ENCODE assay signal across 9 mouse cellular contexts in the genomic region with DNA sequence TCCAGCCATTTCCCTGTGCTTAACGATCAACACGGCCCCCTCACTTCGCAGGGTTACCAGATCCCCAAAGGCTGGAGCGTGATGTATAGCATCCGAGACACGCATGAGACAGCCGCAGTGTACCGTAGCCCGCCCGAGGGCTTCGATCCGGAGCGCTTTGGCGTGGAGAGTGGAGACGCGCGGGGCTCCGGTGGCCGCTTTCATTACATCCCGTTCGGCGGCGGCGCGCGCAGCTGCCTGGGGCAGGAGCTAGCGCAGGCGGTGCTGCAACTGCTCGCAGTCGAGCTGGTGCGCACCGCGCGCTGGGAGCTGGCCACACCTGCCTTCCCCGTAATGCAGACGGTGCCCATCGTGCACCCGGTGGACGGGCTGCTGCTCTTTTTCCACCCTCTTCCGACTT. TPM values are rescaled to one million over a fixed set of nuclear protein-coding genes. Genes with fewer than 3 reads are reported as not detected.
A peak's percentile ranks its signal among the peaks of the same experiment; 100 is the strongest.
DNase-seq lines count a peak whose midpoint lies in the region; ATAC-seq and TF ChIP-seq lines count a peak whose summit lies in the region.
"Had no signal": no experiment of that assay in that cellular context is flagged by ENCODE, and none has a peak within 500 bp of the region (broad histone marks: within the 10 kb centered on the region; RNA-seq: fewer than 3 reads in every experiment).

No protein-coding gene starts in this region.

- 2% methylated on average over 40 of the region's 40 CpGs for WGBS in thymus, adult 2 months
- WGBS in hindbrain, embryonic 15.5 days = under 1% methylated on average over 40 of the region's 40 CpGs
- under 1% methylated on average over 32 of the region's 40 CpGs for WGBS in midbrain, embryonic 16.5 days

- H3K4me2 ChIP-seq in hindbrain, embryonic 15.5 days = peak overlapping the region; percentile 70
- peak overlapping the region; percentile 64 for H3K4me2 ChIP-seq in midbrain, embryonic 16.5 days (ENCODE audit: low read length)

- ATAC-seq in hindbrain, embryonic 15.5 days (ENCODE audit: low FRiP score, low read depth) = peak; percentile 64
- ATAC-seq in midbrain, embryonic 16.5 days = peak; percentile 66

- no peak overlapping the region for H3K4me3 ChIP-seq in thymus, adult 2 months (ENCODE audit: control insufficient read depth, insufficient read depth, low read length)
- peak overlapping the region; percentile 35 for H3K4me3 ChIP-seq in hindbrain, embryonic 15.5 days
- H3K4me3 ChIP-seq in midbrain, embryonic 16.5 days (ENCODE audit: low read depth, low read length) = peak overlapping the region; percentile 34

- H3K9me3 ChIP-seq in hindbrain, embryonic 15.5 days = no peaks in the 10 kb centered on the region
- H3K9me3 ChIP-seq in midbrain, embryonic 16.5 days (replicated peaks; ENCODE audit: control insufficient read depth, low read length, poor library complexity, severe bottlenecking) = no peaks in the 10 kb centered on the region

- no peak for TF ChIP-seq CTCF in thymus, adult 2 months (IDR thresholded peaks at IDR 0.05; ENCODE audit: borderline replicate concordance, control insufficient read depth, extremely low read depth, insufficient read depth, low read length, poor library complexity)

- H3K27ac ChIP-seq in thymus, adult 2 months (ENCODE audit: control insufficient read depth, insufficient read depth, low read length) = no peak overlapping the region
- no peak overlapping the region for H3K27ac ChIP-seq in hindbrain, embryonic 15.5 days (replicated peaks)
- H3K27ac ChIP-seq in midbrain, embryonic 16.5 days (ENCODE audit: low read length) = no peak overlapping the region

- H3K9ac ChIP-seq in hindbrain, embryonic 15.5 days = 0 out of 2 replicates have a peak overlapping the region, but pooled peaks have one; percentile 15
- peak overlapping the region; percentile 63 for H3K9ac ChIP-seq in midbrain, embryonic 16.5 days (ENCODE audit: low read depth, low read length)

- no peaks in the 10 kb centered on the region for H3K4me1 ChIP-seq in thymus, adult 2 months (replicated peaks; ENCODE audit: control insufficient read depth, insufficient read depth, low read length)
- peaks cover 36% of the 10 kb centered on the region for H3K4me1 ChIP-seq in hindbrain, embryonic 15.5 days (replicated peaks)
- peaks cover 16% of the 10 kb centered on the region for H3K4me1 ChIP-seq in midbrain, embryonic 16.5 days (ENCODE audit: control insufficient read depth, insufficient read depth, low read length)

- no peak for TF ChIP-seq POLR2A in thymus, adult 2 months (IDR thresholded peaks at IDR 0.05; ENCODE audit: control insufficient read depth, extremely low read depth, insufficient read depth, low read length, poor library complexity)

- peak; percentile 31 for DNase-seq in gastrocnemius, postnatal 10 days
- no peak for DNase-seq in gastrocnemius, postnatal 14 days
- peak; percentile 60 for DNase-seq in thymus, postnatal 4 days
- DNase-seq in thymus, adult 2 months = no peak
- DNase-seq in ovary, postnatal 10 days (ENCODE audit: low spot score) = no peak
- no peak for DNase-seq in gastrocnemius, adult 8-10 months (ENCODE audit: low spot score in 2 of 2)

- no peaks in the 10 kb centered on the region for H3K36me3 ChIP-seq in thymus, adult 2 months (ENCODE audit: control insufficient read depth, insufficient read depth, low read length)
- H3K36me3 ChIP-seq in hindbrain, embryonic 15.5 days = no peaks in the 10 kb centered on the region
- no peaks in the 10 kb centered on the region for H3K36me3 ChIP-seq in midbrain, embryonic 16.5 days (ENCODE audit: control insufficient read depth, insufficient read depth, low read length)

- H3K27me3 ChIP-seq in thymus, adult 2 months (ENCODE audit: control insufficient read depth, insufficient read depth, low read length) = peaks cover 11% of the 10 kb centered on the region
- peaks cover 100% of the 10 kb centered on the region for H3K27me3 ChIP-seq in hindbrain, embryonic 15.5 days
- peaks cover 93% of the 10 kb centered on the region for H3K27me3 ChIP-seq in midbrain, embryonic 16.5 days (ENCODE audit: control insufficient read depth, insufficient read depth, low read depth, low read length)
- H3K27me3 ChIP-seq: CH12.LX had no signal

- intact Hi-C loops in gastrocnemius, postnatal 14 days (cut with DNase I; ENCODE audit: low total_unique reads) = no loop called here

RNA-seq across cellular contexts. Expression of a gene that starts 4.7 kb away (rescaled TPM):
- under 1 TPM; 0.52 TPM for total RNA-seq in gastrocnemius, postnatal 10 days (2021)
- total RNA-seq in gastrocnemius, postnatal 14 days (2021) = under 1 TPM; 0.13 to 0.41 TPM
- polyA plus RNA-seq in thymus, adult 2 months (2012; rRNA removed) = 2.3 and 2.8 TPM in 2 replicates
- 0.22 TPM in 1 of 2 replicates, not detected in the other for polyA plus RNA-seq in hindbrain, embryonic 15.5 days (2015; fragmentation: Nextera tagmentation; extraction: Ambion mirVana)
- 0.16 TPM in 1 of 2 replicates, not detected in the other for polyA plus RNA-seq in midbrain, embryonic 16.5 days (2015; fragmentation: Nextera tagmentation; extraction: Ambion mirVana)
- total RNA-seq in gastrocnemius, adult 8-10 months (2022) = under 1 TPM in 3 of 4 experiments, not detected in 1; 0.21 to 0.51 (median 0.27) TPM

RNA-seq across cellular contexts. Expression of a gene that starts 7.5 kb away (rescaled TPM):
- total RNA-seq in gastrocnemius, postnatal 10 days (2021) = under 1 TPM in 1 of 2 experiments, not detected in 1; 0.20 TPM
- not detected for total RNA-seq in gastrocnemius, postnatal 14 days (2021)
- polyA plus RNA-seq in thymus, adult 2 months (2012; rRNA removed) = 0.13 and 0.28 TPM in 2 replicates
- polyA plus RNA-seq in hindbrain, embryonic 15.5 days (2015; fragmentation: Nextera tagmentation; extraction: Ambion mirVana) = not detected in 2 replicates
- not detected in 2 replicates for polyA plus RNA-seq in midbrain, embryonic 16.5 days (2015; fragmentation: Nextera tagmentation; extraction: Ambion mirVana)
- total RNA-seq in gastrocnemius, adult 8-10 months (2022) = not detected
- total RNA-seq: CH12.LX had no signal

Comparison
In these comparisons a context has a peak if more than half of its experiments do, and no peak if none do; other contexts are left out.
1. DNase-seq: peak in gastrocnemius, postnatal 10 days (single experiment) and thymus, postnatal 4 days (single experiment); none in gastrocnemius, postnatal 14 days (single experiment), thymus, adult 2 months (single experiment), ovary, postnatal 10 days (single experiment) and gastrocnemius, adult 8-10 months (0 of 2).